Mouse (Mus musculus): ENCODE results near the gene Btbd7. TPM values are rescaled to one million over a fixed set of nuclear protein-coding genes. Genes with fewer than 3 reads are reported as not detected.
A peak's percentile ranks its signal among the peaks of the same experiment; 100 is the strongest.

The Btbd7 gene
- polyA plus RNA-seq, 1 experiment from 2014 or later = 15.9 TPM

DNA sequence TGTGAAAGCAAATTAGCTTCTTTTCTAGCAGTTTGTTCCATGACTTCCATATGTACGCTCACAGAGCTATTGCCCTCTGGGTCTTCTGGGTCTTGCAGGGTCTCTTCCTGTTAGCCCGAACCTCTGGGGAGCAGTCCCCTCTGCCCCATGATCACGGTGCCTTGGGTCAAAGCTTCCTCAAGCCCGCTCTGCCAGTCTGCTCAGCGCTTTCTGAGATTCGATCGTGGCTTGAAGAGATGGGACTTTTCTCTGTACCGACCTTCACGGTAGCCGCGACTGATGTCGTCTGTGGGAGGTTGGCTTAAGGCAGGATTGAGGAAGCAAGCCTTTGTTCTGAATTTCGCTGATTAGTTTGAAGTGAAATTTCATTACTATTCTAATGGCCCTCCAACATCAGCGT lies 102.2 kb downstream of the Btbd7 start:
- no peak overlapping the region for H3K27ac ChIP-seq
- no peak overlapping the region for H3K9ac ChIP-seq
- H3K27me3 ChIP-seq (replicated peaks) = no peaks in the 10 kb centered on the region
- 92% methylated on average over 14 of the region's 14 CpGs for WGBS
- no peak overlapping the region for H3K4me3 ChIP-seq (replicated peaks)
- no peaks in the 10 kb centered on the region for H3K9me3 ChIP-seq
- H3K4me2 ChIP-seq (replicated peaks) = no peak overlapping the region
- peaks cover 26% of the 10 kb centered on the region for H3K36me3 ChIP-seq
- no peaks in the 10 kb centered on the region for H3K4me1 ChIP-seq (replicated peaks)
- no peak for ATAC-seq

- no peaks in the 10 kb centered on the region for H3K4me1 ChIP-seq (replicated peaks)
- ATAC-seq = no peak
- H3K27me3 ChIP-seq (replicated peaks) = no peaks in the 10 kb centered on the region
- 95% methylated on average over 5 of the region's 5 CpGs for WGBS
- H3K9me3 ChIP-seq = no peaks in the 10 kb centered on the region
- H3K4me2 ChIP-seq (replicated peaks) = no peak overlapping the region
- no peak overlapping the region for H3K4me3 ChIP-seq (replicated peaks)
- peaks cover 48% of the 10 kb centered on the region for H3K36me3 ChIP-seq
- H3K9ac ChIP-seq = no peak overlapping the region
- H3K27ac ChIP-seq = no peak overlapping the region
These were observed 105.6 kb downstream of the Btbd7 start for GRCm38 (mm10) chr12:102772676-102773075.

GRCm38 (mm10) chr12:102771601-102772000 lies 106.7 kb downstream of the Btbd7 start:
- Histone ChIP-seq H3K27ac (no peak overlapping the region), H3K36me3 (peaks cover 47% of the 10 kb centered on the region), H3K27me3 (replicated peaks) (no peaks in the 10 kb centered on the region), H3K4me2 (replicated peaks) (no peak overlapping the region), H3K4me1 (replicated peaks) (no peaks in the 10 kb centered on the region), H3K9ac (no peak overlapping the region), H3K9me3 (no peaks in the 10 kb centered on the region), H3K4me3 (replicated peaks) (no peak overlapping the region)
- 93% methylated on average over 8 of the region's 8 CpGs for WGBS
- no peak for ATAC-seq

- Histone ChIP-seq H3K4me1 (replicated peaks) (no peaks in the 10 kb centered on the region), H3K9me3 (no peaks in the 10 kb centered on the region), H3K27me3 (replicated peaks) (no peaks in the 10 kb centered on the region), H3K9ac (no peak overlapping the region), H3K4me3 (replicated peaks) (no peak overlapping the region), H3K4me2 (replicated peaks) (no peak overlapping the region), H3K27ac (no peak overlapping the region), H3K36me3 (peaks cover 38% of the 10 kb centered on the region)
- 91% methylated on average over 4 of the region's 4 CpGs for WGBS
- no peak for ATAC-seq
These were observed 109.3 kb downstream of the Btbd7 start for GRCm38 (mm10) chr12:102769000-102769399.

- H3K36me3 ChIP-seq = peaks cover 12% of the 10 kb centered on the region; the same call in 1 of the 2 replicates
- ATAC-seq = no peak
These were observed 114.6 kb downstream of the Btbd7 start for GRCm38 (mm10) chr12:102763696-102764095.

GRCm38 (mm10) chr12:102761668-102762067 lies 116.6 kb downstream of the Btbd7 start:
- Histone ChIP-seq H3K27me3 (replicated peaks) (no peaks in the 10 kb centered on the region), H3K9me3 (no peaks in the 10 kb centered on the region), H3K9ac (no peak overlapping the region), H3K4me1 (replicated peaks) (peaks cover 6% of the 10 kb centered on the region; the same call in 1 of the 2 replicates), H3K4me2 (replicated peaks) (no peak overlapping the region), H3K27ac (no peak overlapping the region), H3K4me3 (replicated peaks) (no peak overlapping the region), H3K36me3 (peaks cover 5% of the 10 kb centered on the region; the same call in 1 of the 2 replicates)
- ATAC-seq = no peak
- WGBS = 88% methylated on average over 3 of the region's 3 CpGs

More at GRCm38 (mm10) chr12:102763696-102764095, 114.6 kb downstream of the Btbd7 start:
- H3K27ac ChIP-seq = no peak overlapping the region
- no peaks in the 10 kb centered on the region for H3K27me3 ChIP-seq (replicated peaks)
- no peak overlapping the region for H3K4me2 ChIP-seq (replicated peaks)
- no peak overlapping the region for H3K9ac ChIP-seq
- H3K4me1 ChIP-seq (replicated peaks) = peaks cover 4% of the 10 kb centered on the region; the same call in 1 of the 2 replicates
- H3K9me3 ChIP-seq = no peaks in the 10 kb centered on the region
- H3K4me3 ChIP-seq (replicated peaks) = no peak overlapping the region

GRCm38 (mm10) chr12:102758936-102759335 lies 119.3 kb downstream of the Btbd7 start:
- H3K4me1 ChIP-seq (replicated peaks) = peaks cover 10% of the 10 kb centered on the region; the same call in 1 of the 2 replicates
- H3K9ac ChIP-seq = peak overlapping the region; percentile 88
- ATAC-seq = no peak
- H3K36me3 ChIP-seq = peaks cover 3% of the 10 kb centered on the region; the same call in 1 of the 2 replicates
- H3K27me3 ChIP-seq (replicated peaks) = no peaks in the 10 kb centered on the region
- 4% methylated on average over 5 of the region's 5 CpGs for WGBS
- no peaks in the 10 kb centered on the region for H3K9me3 ChIP-seq
- H3K4me2 ChIP-seq (replicated peaks) = peak overlapping the region; percentile 79
- peak overlapping the region; percentile 91 for H3K4me3 ChIP-seq (replicated peaks)
- H3K27ac ChIP-seq = 0 out of 2 replicates have a peak overlapping the region, but pooled peaks have one; percentile 83

DNA sequence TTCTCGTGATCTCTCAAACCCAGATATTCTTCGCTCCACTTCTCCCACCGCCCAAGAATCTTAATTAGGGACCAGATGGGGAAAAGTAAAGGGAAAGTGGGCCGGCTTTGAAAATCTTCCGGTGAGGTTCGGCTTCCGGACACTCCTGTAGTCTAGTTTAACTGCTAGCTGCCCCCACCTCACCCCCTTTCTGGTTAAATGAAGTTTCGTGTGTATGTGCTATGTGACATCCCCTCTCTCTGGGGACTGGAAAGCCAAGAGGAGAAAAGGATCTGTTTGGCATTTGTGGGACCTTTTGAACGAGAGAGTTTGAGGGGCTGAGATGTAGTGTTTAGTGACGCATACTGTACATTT lies 119.9 kb downstream of the Btbd7 start, which contains the start of gene Gm20604:
Gene Gm20604, minus strand, starts transcription at position 270 of the 354 bp plus-strand sequence.
- peak within 1 kb of the TSS; percentile 91 for H3K4me3 ChIP-seq (replicated peaks)
- ATAC-seq = no peak
- WGBS = under 1% methylated on average over 10 of the region's 10 CpGs
- H3K9me3 ChIP-seq = no peaks in the 10 kb centered on the region
- H3K4me1 ChIP-seq (replicated peaks) = peaks cover 10% of the 10 kb centered on the region; the same call in 1 of the 2 replicates
- peak within 1 kb of the TSS; percentile 79 for H3K4me2 ChIP-seq (replicated peaks)
- no peaks in the 10 kb centered on the region for H3K27me3 ChIP-seq (replicated peaks)
- H3K27ac ChIP-seq = peak within 1 kb of the TSS; percentile 88
- no peaks in the 10 kb centered on the region for H3K36me3 ChIP-seq
- peak within 1 kb of the TSS; percentile 88 for H3K9ac ChIP-seq

DNA sequence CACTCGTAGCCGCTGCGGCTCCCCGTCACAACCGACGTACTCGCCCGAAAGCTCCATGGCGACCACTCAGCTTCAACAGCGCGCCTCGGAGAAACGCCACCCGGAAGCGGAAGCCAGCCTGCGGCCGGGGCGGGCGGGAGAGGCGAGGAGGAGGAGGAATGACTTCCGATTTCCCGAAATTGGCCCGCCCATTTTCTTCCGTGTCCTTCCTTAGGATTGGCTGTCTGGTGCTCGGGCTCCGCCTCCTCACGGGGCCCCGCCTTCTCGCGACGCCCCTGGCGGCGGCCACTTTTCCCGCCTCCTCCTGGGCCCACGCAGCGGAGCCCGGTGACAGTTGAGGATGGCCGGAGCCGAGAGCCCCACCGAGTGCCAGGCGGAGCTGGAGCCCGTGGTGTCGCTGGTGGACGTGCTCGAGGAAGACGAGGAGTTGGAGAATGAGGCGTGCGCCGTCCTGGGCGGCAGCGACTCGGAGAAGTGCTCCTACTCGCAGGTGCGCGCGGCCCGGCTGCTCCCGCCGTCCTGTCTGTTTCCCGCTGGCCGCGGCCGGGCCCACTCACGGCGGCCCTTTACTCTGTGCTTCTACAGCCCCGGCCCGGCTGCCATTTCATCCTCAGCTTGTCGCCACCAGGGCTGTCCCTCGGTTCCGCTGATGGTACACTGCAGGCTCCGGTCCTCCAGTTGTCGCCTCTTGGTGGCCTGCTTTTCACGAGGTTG lies 120.4 kb downstream of the Btbd7 start, which contains the start of the genes Gm28051, Gon7 and Ubr7:
Gene Gm28051, minus strand, starts transcription at position 77 of the 714 bp plus-strand sequence.
Gene Gon7, minus strand, starts transcription at position 115 of the 714 bp plus-strand sequence.
Gene Ubr7, plus strand, starts transcription at position 279 of the 714 bp plus-strand sequence.
- H3K9ac ChIP-seq = peak within 1 kb of the TSS; percentile 88
- peak; percentile 97 for ATAC-seq
- H3K4me1 ChIP-seq (replicated peaks) = peaks cover 10% of the 10 kb centered on the region; the same call in 1 of the 2 replicates
- under 1% methylated on average over 73 of the region's 73 CpGs for WGBS
- H3K27me3 ChIP-seq (replicated peaks) = no peaks in the 10 kb centered on the region
- H3K27ac ChIP-seq = peak within 1 kb of the TSS; percentile 88
- H3K4me2 ChIP-seq (replicated peaks) = peak within 1 kb of the TSS; percentile 79
- no peaks in the 10 kb centered on the region for H3K9me3 ChIP-seq
- no peaks in the 10 kb centered on the region for H3K36me3 ChIP-seq
- peak within 1 kb of the TSS; percentile 91 for H3K4me3 ChIP-seq (replicated peaks)

DNA sequence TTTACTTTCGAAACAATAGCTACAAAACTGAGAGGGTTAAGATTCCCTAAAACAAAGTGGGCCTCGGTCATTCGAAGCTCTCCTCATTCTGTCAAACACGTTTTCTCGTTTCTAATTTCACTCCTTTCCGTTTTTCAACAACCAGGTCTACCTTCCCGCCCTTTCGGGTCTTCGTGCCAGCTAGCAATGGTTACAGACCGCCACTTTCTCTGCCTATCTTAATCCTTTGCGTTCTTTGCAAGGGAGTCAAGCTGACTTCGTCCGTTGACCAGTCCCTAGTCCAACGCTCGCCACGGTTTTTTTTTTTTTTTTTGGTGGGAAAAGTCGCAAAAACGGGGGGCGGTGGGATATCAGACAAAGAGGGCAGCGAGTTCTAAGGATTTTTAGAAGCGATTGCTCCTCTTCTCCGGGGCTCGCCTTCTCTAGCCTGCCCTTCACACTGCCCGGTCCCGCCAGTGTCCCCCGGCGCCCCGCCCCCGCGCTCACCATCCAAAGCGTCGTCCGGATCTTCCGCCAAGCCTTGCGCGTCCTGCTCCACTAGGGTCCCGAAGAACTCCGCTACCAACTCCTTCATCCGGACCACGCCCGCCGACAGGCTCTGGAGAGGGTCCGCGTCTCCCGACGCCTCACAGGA lies 121.1 kb downstream of the Btbd7 start:
- Histone ChIP-seq H3K9me3 (no peaks in the 10 kb centered on the region), H3K4me1 (replicated peaks) (peaks cover 10% of the 10 kb centered on the region; the same call in 1 of the 2 replicates), H3K36me3 (no peaks in the 10 kb centered on the region), H3K27ac (peak overlapping the region; percentile 88), H3K4me2 (replicated peaks) (peak overlapping the region; percentile 65), H3K27me3 (replicated peaks) (no peaks in the 10 kb centered on the region), H3K9ac (peak overlapping the region; percentile 70), H3K4me3 (replicated peaks) (peak overlapping the region; percentile 91)
- ATAC-seq = peak; percentile 91
- 2% methylated on average over 46 of the region's 46 CpGs for WGBS

DNA sequence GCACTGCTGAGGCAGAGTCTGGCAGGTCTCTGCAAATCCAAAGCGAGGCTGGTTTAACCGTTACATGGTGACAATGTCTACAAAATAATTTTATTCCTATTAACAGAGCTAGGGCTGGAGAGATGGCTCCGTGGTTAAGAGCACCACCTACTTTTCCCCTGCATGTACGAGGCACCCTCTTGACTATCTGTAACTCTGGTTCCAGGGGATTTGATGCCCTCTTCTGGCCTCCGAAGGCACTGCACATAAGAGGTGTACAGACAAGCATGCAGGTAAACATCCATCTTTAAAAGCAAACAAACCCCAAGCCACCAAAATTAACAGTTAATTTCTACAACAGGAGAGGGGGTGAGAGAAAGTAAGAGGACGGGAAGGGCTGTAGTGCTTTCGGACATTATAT lies 122.0 kb downstream of the Btbd7 start:
- no peak for ATAC-seq
- no peaks in the 10 kb centered on the region for H3K36me3 ChIP-seq
- WGBS = 73% methylated on average over 7 of the region's 7 CpGs

DNA sequence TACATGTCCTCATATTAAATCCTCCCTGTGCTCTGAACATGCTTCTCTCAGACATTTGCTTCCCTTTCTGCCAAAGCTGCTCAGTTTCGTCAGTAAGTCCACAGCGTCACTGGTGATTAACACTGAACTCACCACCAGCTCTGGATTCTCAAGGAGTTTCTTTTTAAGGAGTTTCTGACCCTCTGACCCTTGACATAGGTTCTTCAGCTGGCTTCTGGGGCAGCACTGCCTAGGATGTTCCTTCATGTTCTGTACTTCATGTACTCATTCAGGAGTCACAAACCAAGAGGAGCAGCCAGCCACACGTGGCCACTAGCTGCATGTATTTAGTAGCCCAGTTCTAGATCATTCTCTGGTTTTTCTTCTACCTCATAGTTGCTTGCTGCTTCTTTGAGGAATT lies 130.0 kb downstream of the Btbd7 start:
- no peak overlapping the region for H3K4me2 ChIP-seq (replicated peaks)
- no peaks in the 10 kb centered on the region for H3K9me3 ChIP-seq
- H3K9ac ChIP-seq = no peak overlapping the region
- H3K36me3 ChIP-seq = peaks cover 12% of the 10 kb centered on the region; the same call in 1 of the 2 replicates
- no peak for ATAC-seq
- peaks cover 10% of the 10 kb centered on the region; the same call in 1 of the 2 replicates for H3K4me1 ChIP-seq (replicated peaks)
- H3K4me3 ChIP-seq (replicated peaks) = no peak overlapping the region
- WGBS = 86% methylated on average over 3 of the region's 3 CpGs
- H3K27ac ChIP-seq = no peak overlapping the region
- H3K27me3 ChIP-seq (replicated peaks) = no peaks in the 10 kb centered on the region

More for the DNA sequence above, 122.0 kb downstream of the Btbd7 start:
- Histone ChIP-seq H3K27ac (no peak overlapping the region), H3K9ac (no peak overlapping the region), H3K9me3 (no peaks in the 10 kb centered on the region), H3K4me1 (replicated peaks) (peaks cover 10% of the 10 kb centered on the region; the same call in 1 of the 2 replicates), H3K4me2 (replicated peaks) (peak overlapping the region; percentile 65), H3K27me3 (replicated peaks) (no peaks in the 10 kb centered on the region), H3K4me3 (replicated peaks) (peak overlapping the region; percentile 91)

All from intestine, embryonic 15.5 days (tissue).